Mouse (Mus musculus) neural tube, embryonic 12.5 days (tissue): ENCODE results near the gene Krt17. TPM values are rescaled to one million over a fixed set of nuclear protein-coding genes. Genes with fewer than 3 reads are reported as not detected.

ENCODE experiments used
- polyA plus RNA-seq: library from polyadenylated mRNA; unstranded; fragments of >200 nt; fragmentation: Nextera tagmentation; extraction: Ambion mirVana; gene quantifications from 2 replicates; pipeline ENCODE4 v1.2.1, GENCODE M21; 2016

Gene Krt17
- polyA plus RNA-seq, 1 experiment from 2014 or later: 2.7 TPM

Other genes starting within 250 kb of the Krt17 start
- not detected in 2 replicates for gene Krt33a, start 244.8 kb downstream of the Krt17 start, polyA plus RNA-seq
- not detected in 2 replicates for gene Krt33b, start 231.2 kb downstream of the Krt17 start, polyA plus RNA-seq
- not detected in 2 replicates for gene Krt34, start 219.5 kb downstream of the Krt17 start, polyA plus RNA-seq
- not detected in 2 replicates for gene Krt31, start 210.5 kb downstream of the Krt17 start, polyA plus RNA-seq
- not detected in 2 replicates for gene Krt32, start 172.8 kb downstream of the Krt17 start, polyA plus RNA-seq
- gene Krt35, start 164.8 kb downstream of the Krt17 start, polyA plus RNA-seq: not detected in 2 replicates
- gene Krt36, start 155.4 kb downstream of the Krt17 start, polyA plus RNA-seq: not detected in 2 replicates
- 0.23 and 0.52 TPM in 2 replicates for gene Krt13, start 139.5 kb downstream of the Krt17 start, polyA plus RNA-seq
- 8.0 and 8.5 TPM in 2 replicates for gene Krt15, start 125.1 kb downstream of the Krt17 start, polyA plus RNA-seq
- gene Krt19, start 112.4 kb downstream of the Krt17 start, polyA plus RNA-seq: 3.4 and 3.7 TPM in 2 replicates
- 0.11 TPM in 1 of 2 replicates, not detected in the other for gene Krt9, start 67.8 kb downstream of the Krt17 start, polyA plus RNA-seq
- 10.5 and 11.6 TPM in 2 replicates for gene Krt14, start 53.5 kb downstream of the Krt17 start, polyA plus RNA-seq
- gene Krt16, start 12.1 kb downstream of the Krt17 start, polyA plus RNA-seq: not detected in 2 replicates
- not detected in 2 replicates for gene Krt42, start 8.8 kb upstream of the Krt17 start, polyA plus RNA-seq
- 1,410 and 1,478 TPM in 2 replicates for gene Eif1, start 58.9 kb upstream of the Krt17 start, polyA plus RNA-seq
- gene Gast, start 73.4 kb upstream of the Krt17 start, polyA plus RNA-seq: not detected in 2 replicates
- gene Hap1, start 95.1 kb upstream of the Krt17 start, polyA plus RNA-seq: 39.9 and 42.0 TPM in 2 replicates
- 71.5 and 81.0 TPM in 2 replicates for gene Jup, start 136.7 kb upstream of the Krt17 start, polyA plus RNA-seq
- 25.6 and 26.7 TPM in 2 replicates for gene P3h4, start 153.8 kb upstream of the Krt17 start, polyA plus RNA-seq
- gene Fkbp10, start 154.7 kb upstream of the Krt17 start, polyA plus RNA-seq: 41.8 and 46.9 TPM in 2 replicates
- gene Nt5c3b, start 180.8 kb upstream of the Krt17 start, polyA plus RNA-seq: 101 and 105 TPM in 2 replicates
- 0.76 and 1.1 TPM in 2 replicates for gene Klhl10, start 180.9 kb upstream of the Krt17 start, polyA plus RNA-seq
- gene Klhl11, start 211.7 kb upstream of the Krt17 start, polyA plus RNA-seq: 12.3 and 12.4 TPM in 2 replicates